Comparison of ENCODE assay signal across 11 mouse cellular contexts in the genomic region with DNA sequence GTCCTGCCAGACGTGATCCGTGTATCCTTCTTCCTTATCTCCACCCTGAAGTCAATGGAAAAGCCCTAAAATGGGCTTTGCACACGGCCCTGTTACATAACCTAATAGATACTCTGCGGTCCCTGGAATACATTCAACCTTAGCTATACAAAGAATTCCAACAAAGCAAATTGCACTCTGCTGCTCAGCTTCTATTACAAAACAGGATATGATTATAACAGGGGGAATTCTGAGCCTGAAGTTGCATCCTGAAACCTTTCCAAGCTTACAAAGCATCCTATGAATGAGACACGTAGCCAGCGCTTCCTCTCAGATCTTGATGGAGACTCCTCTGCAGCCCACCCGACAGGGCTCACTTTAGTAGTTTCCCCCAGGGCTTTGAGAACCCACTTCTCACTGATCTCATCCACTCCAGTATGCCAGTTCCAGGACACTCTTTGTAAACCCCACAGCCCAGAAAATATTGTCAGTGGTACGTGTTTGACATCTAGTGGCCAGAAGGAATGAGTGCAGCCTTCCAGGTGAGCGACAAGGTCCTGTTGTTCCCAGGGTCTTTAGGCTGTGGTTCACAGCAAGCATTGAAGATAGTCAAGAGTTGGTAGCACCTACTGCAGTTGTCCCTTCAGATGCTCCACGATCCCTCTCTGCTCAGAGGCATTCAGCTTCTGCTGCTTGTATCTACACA.
DNase-seq lines count a peak whose midpoint lies in the region; ATAC-seq and TF ChIP-seq lines count a peak whose summit lies in the region.
"Had no signal": no experiment of that assay in that cellular context is flagged by ENCODE, and none has a peak within 500 bp of the region (broad histone marks: within the 10 kb centered on the region; RNA-seq: fewer than 3 reads in every experiment).

No protein-coding gene starts in this region.

- CTCF ChIA-PET in Patski (lab: Charles Lee) = interaction anchor here (0.9 to 1.4 kb wide), 6 partner anchors 9 to 63 kb away, joined by 3 to 6 read pairs (median 3); no protein-coding TSS in a partner anchor

- intact Hi-C loops in gastrocnemius, postnatal 14 days (cut with DNase I; ENCODE audit: low total_unique reads) = no loop called here

- H3K4me1 ChIP-seq in forebrain, postnatal 0 days (ENCODE audit: insufficient read depth) = no peaks in the 10 kb centered on the region
- no peaks in the 10 kb centered on the region for H3K4me1 ChIP-seq in forebrain, embryonic 11.5 days (replicated peaks; ENCODE audit: control insufficient read depth, insufficient read depth, low read length)
- H3K4me1 ChIP-seq in limb, embryonic 11.5 days (ENCODE audit: control insufficient read depth, insufficient read depth, low read length) = no peaks in the 10 kb centered on the region
- H3K4me1 ChIP-seq in limb, embryonic 10.5 days = no peaks in the 10 kb centered on the region
- H3K4me1 ChIP-seq: heart, embryonic 13.5 days had no signal

- H3K36me3 ChIP-seq in forebrain, postnatal 0 days (ENCODE audit: insufficient read depth) = peaks cover 26% of the 10 kb centered on the region
- peaks cover 2% of the 10 kb centered on the region; the same call in 1 of the 2 replicates for H3K36me3 ChIP-seq in forebrain, embryonic 11.5 days (ENCODE audit: control insufficient read depth, insufficient read depth, low read length)
- H3K36me3 ChIP-seq in limb, embryonic 11.5 days (ENCODE audit: control insufficient read depth, insufficient read depth, low read length) = no peaks in the 10 kb centered on the region
- no peaks in the 10 kb centered on the region for H3K36me3 ChIP-seq in limb, embryonic 10.5 days
- H3K36me3 ChIP-seq: heart, embryonic 13.5 days had no signal

- H3K27me3 ChIP-seq in forebrain, postnatal 0 days (ENCODE audit: insufficient read depth, low read length) = no peaks in the 10 kb centered on the region
- no peaks in the 10 kb centered on the region for H3K27me3 ChIP-seq in forebrain, embryonic 11.5 days (ENCODE audit: control insufficient read depth, insufficient read depth, low read length)
- no peaks in the 10 kb centered on the region for H3K27me3 ChIP-seq in limb, embryonic 11.5 days (ENCODE audit: control insufficient read depth, insufficient read depth, low read length)
- H3K27me3 ChIP-seq in limb, embryonic 10.5 days (ENCODE audit: low read depth, poor library complexity, severe bottlenecking) = no peaks in the 10 kb centered on the region
- H3K27me3 ChIP-seq in Patski = no peaks in the 10 kb centered on the region
- H3K27me3 ChIP-seq: heart, embryonic 13.5 days had no signal

- TF ChIP-seq CTCF in forebrain, postnatal 0 days (IDR thresholded peaks at IDR 0.05; ENCODE audit: low read depth) = peak; percentile 47; the same call in 1 of the 2 replicates
- peak; percentile 59 for TF ChIP-seq CTCF in Patski (IDR thresholded peaks at IDR 0.05)

- no peak overlapping the region for H3K9ac ChIP-seq in forebrain, postnatal 0 days
- H3K9ac ChIP-seq in forebrain, embryonic 11.5 days (ENCODE audit: low read length) = no peak overlapping the region
- no peak overlapping the region for H3K9ac ChIP-seq in limb, embryonic 11.5 days (ENCODE audit: low read length)
- H3K9ac ChIP-seq: heart, embryonic 13.5 days had no signal

- no peak overlapping the region for H3K27ac ChIP-seq in forebrain, postnatal 0 days (ENCODE audit: low read depth, low read length)
- H3K27ac ChIP-seq in forebrain, embryonic 11.5 days (ENCODE audit: low read depth, low read length) = no peak overlapping the region
- H3K27ac ChIP-seq in limb, embryonic 11.5 days (replicated peaks; ENCODE audit: low read depth, low read length) = no peak overlapping the region
- H3K27ac ChIP-seq in limb, embryonic 10.5 days = no peak overlapping the region
- H3K27ac ChIP-seq: heart, embryonic 13.5 days had no signal

- in situ Hi-C loops in Patski (cut with MboI; ENCODE audit: low pct_unique_long_range_greater_than_20kb) = no loop called here

- H3K9me3 ChIP-seq in forebrain, postnatal 0 days (ENCODE audit: low read length) = no peaks in the 10 kb centered on the region
- H3K9me3 ChIP-seq in forebrain, embryonic 11.5 days (ENCODE audit: control insufficient read depth, low read length) = no peaks in the 10 kb centered on the region
- no peaks in the 10 kb centered on the region for H3K9me3 ChIP-seq in limb, embryonic 11.5 days (ENCODE audit: control insufficient read depth, low read length)
- no peaks in the 10 kb centered on the region for H3K9me3 ChIP-seq in limb, embryonic 10.5 days (replicated peaks)

- ATAC-seq in forebrain, postnatal 0 days = no peak
- ATAC-seq in forebrain, embryonic 11.5 days (replicated peaks; ENCODE audit: low FRiP score) = no peak
- ATAC-seq in limb, embryonic 11.5 days (ENCODE audit: insufficient number of reproducible peaks, low FRiP score, low TSS enrichment, low read depth) = no peak
- ATAC-seq in Patski = no peak

- DNase-seq in forebrain, postnatal 0 days = no peak
- no peak for DNase-seq in forebrain, embryonic 11.5 days (ENCODE audit: low spot score)
- DNase-seq in limb, embryonic 11.5 days (ENCODE audit: low spot score) = peak; percentile 27
- DNase-seq in limb, embryonic 10.5 days (ENCODE audit: low spot score) = no peak
- DNase-seq in Patski (ENCODE audit: low read depth, low spot score) = peak; percentile 25
- peak; percentile 18 for DNase-seq in forelimb bud, embryonic 11.5 days (ENCODE audit: low read depth, low spot score)
- DNase-seq in B cell, adult 2 months = no peak
- no peak for DNase-seq in gastrocnemius, postnatal 14 days
- DNase-seq: cerebellum, adult 8-10 months; kidney, adult 11 months had no signal

- POLR2A ChIA-PET in Patski (lab: Charles Lee) = interaction anchor here (1.1 to 1.9 kb wide), 2 partner anchors 9 to 166 kb away, joined by 3 to 6 read pairs; partner anchors contain the start of gene Srgap3

- no peak overlapping the region for H3K4me2 ChIP-seq in forebrain, postnatal 0 days (ENCODE audit: low read depth)
- H3K4me2 ChIP-seq in forebrain, embryonic 11.5 days (ENCODE audit: low read depth, low read length, severe bottlenecking) = no peak overlapping the region
- no peak overlapping the region for H3K4me2 ChIP-seq in limb, embryonic 11.5 days (ENCODE audit: low read depth, severe bottlenecking)
- H3K4me2 ChIP-seq: heart, embryonic 13.5 days had no signal

- no peak overlapping the region for H3K4me3 ChIP-seq in forebrain, postnatal 0 days (ENCODE audit: low read depth, low read length)
- H3K4me3 ChIP-seq in forebrain, embryonic 11.5 days (ENCODE audit: low read depth, low read length) = no peak overlapping the region
- H3K4me3 ChIP-seq in limb, embryonic 11.5 days (ENCODE audit: low read depth, low read length) = no peak overlapping the region
- H3K4me3 ChIP-seq in limb, embryonic 10.5 days = no peak overlapping the region
- H3K4me3 ChIP-seq: heart, embryonic 13.5 days had no signal

- 80% methylated on average over 10 of the region's 10 CpGs for WGBS in forebrain, postnatal 0 days
- 83% methylated on average over 10 of the region's 10 CpGs for WGBS in forebrain, embryonic 11.5 days
- WGBS in limb, embryonic 11.5 days = 82% methylated on average over 10 of the region's 10 CpGs
- 80% methylated on average over 10 of the region's 10 CpGs for WGBS in limb, embryonic 10.5 days

Comparison
In these comparisons a context has a peak if more than half of its experiments do, and no peak if none do; other contexts are left out.
1. DNase-seq: peak in limb, embryonic 11.5 days (single experiment), Patski (single experiment) and forelimb bud, embryonic 11.5 days (single experiment); none in forebrain, postnatal 0 days (single experiment), forebrain, embryonic 11.5 days (single experiment), limb, embryonic 10.5 days (single experiment), B cell, adult 2 months (0 of 2) and gastrocnemius, postnatal 14 days (single experiment).